Mouse (Mus musculus) ovary, adult 10 weeks (tissue): ENCODE data around the gene Dnajb12. TPM values are rescaled to one million over a fixed set of nuclear protein-coding genes. Genes with fewer than 3 reads are reported as not detected.

Experiments used
- polyA plus RNA-seq: library from polyadenylated mRNA; stranded (reverse); fragments of 350-450 nt; fragmentation: Illumina TruSeq; extraction: RNeasy Lipid Tissue Mini Kit (QIAGEN cat#74804); gene quantifications from one replicate; pipeline ENCODE4 v1.2.3, GENCODE M21; 2014

Gene Dnajb12
- polyA plus RNA-seq = 5.8 TPM

GRCm38 (mm10) chr10:59879255-59880028, at the start of gene Dnajb12:
TSS of gene Dnajb12 (plus strand) at chr10:59879556.

Other genes with a start within 250 kb of the Dnajb12 start
- gene Micu1, start 177.1 kb upstream of the Dnajb12 start, polyA plus RNA-seq = 33.2 TPM
- 11.5 TPM for gene Ddit4, start 72.3 kb downstream of the Dnajb12 start, polyA plus RNA-seq
- gene Ascc1, start 123.2 kb downstream of the Dnajb12 start, polyA plus RNA-seq = 17.0 TPM
- 32.2 TPM for gene Anapc16, start 123.6 kb downstream of the Dnajb12 start, polyA plus RNA-seq
- gene Spock2, start 226.7 kb downstream of the Dnajb12 start, polyA plus RNA-seq = 52.6 TPM